Mouse (Mus musculus): ENCODE results near the gene Vwa1. TPM values are rescaled to one million over a fixed set of nuclear protein-coding genes. Genes with fewer than 3 reads are reported as not detected.

Gene Vwa1
- polyA plus RNA-seq, 1 experiment from 2014 or later, result 14.6 TPM

GRCm38 (mm10) chr4:155739152-155739551 lies 35.3 kb downstream of the Vwa1 start:
- Histone ChIP-seq H3K36me3 (peaks cover 66% of the 10 kb centered on the region), H3K9ac (replicated peaks) (peak overlapping the region; percentile 31; the same call in 1 of the 2 replicates), H3K4me1 (peaks cover 17% of the 10 kb centered on the region), H3K27ac (replicated peaks) (no peak overlapping the region), H3K27me3 (no peaks in the 10 kb centered on the region), H3K9me3 (no peaks in the 10 kb centered on the region), H3K4me2 (replicated peaks) (no peak overlapping the region), H3K4me3 (no peak overlapping the region)
- WGBS, result 87% methylated on average over 6 of the region's 6 CpGs
- no peak for ATAC-seq (ENCODE audit: low FRiP score, low read depth)

DNA sequence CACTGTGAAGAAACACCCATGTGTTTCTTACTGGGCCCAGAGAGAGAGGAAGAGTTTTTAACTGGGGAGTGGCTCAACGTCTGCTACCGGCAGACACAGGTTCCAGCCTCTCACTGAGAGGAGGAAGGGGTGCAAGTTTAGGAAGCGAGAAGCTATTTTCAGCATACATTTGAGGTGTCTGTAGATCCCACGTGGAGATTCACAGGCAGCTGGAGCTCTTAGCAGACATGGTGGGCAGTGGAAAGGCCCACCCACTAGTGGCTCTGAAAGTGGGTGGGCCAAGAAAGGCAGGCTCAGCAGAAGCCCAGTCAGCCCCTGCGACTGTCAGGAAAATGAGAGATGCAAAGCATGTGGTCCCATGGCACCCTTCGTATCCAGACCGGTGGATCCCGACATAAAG lies 36.2 kb downstream of the Vwa1 start:
- H3K36me3 ChIP-seq, result peaks cover 57% of the 10 kb centered on the region
- no peak overlapping the region for H3K27ac ChIP-seq (replicated peaks)

DNA sequence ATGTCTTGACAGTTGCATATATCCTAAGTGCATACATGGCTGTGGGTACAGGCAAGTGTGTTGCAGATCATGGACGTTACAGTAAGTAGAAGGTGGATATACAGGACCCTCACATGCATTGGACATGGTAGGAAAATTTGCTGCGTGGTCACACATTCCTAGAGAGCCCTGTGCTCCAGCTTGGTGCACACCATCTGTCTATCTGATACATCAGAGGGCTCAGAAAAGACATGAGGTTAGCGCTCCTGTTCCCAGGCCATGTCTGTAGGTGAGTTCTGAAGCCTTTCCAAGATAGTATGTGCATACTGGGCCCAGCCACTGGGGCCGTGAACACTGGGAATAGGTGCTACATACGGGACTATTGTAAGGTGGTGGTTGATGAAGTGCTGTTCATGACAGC lies 38.1 kb downstream of the Vwa1 start:
- peak overlapping the region; percentile 89 for H3K4me3 ChIP-seq

More for the DNA sequence above, 36.2 kb downstream of the Vwa1 start:
- H3K27me3 ChIP-seq, result no peaks in the 10 kb centered on the region
- 75% methylated on average over 8 of the region's 8 CpGs for WGBS
- H3K9me3 ChIP-seq, result no peaks in the 10 kb centered on the region
- no peak for ATAC-seq (ENCODE audit: low FRiP score, low read depth)
- no peak overlapping the region for H3K4me3 ChIP-seq
- H3K4me1 ChIP-seq, result peaks cover 24% of the 10 kb centered on the region
- no peak overlapping the region for H3K9ac ChIP-seq (replicated peaks)
- no peak overlapping the region for H3K4me2 ChIP-seq (replicated peaks)

DNA sequence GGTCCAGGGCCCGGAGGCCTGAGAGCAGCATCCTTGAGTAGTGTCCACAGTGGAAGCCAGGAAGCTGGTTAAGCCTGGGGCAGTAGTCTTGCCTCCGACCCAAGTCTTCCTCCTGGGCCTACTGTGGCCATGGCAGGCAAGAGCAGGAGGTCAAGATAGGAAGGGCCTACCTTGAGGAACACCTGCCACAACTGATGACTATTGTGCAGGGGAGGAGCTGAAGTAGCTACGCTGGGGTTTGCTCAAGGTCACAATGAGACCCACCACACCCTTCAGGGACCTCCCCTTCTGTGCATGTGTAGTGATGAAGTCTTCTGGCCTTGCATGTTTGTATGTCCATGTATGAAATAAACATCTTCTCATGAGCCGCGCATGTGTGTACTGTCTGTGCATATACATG lies 38.7 kb downstream of the Vwa1 start:
- Histone ChIP-seq H3K9me3 (no peaks in the 10 kb centered on the region), H3K4me1 (peaks cover 24% of the 10 kb centered on the region), H3K9ac (replicated peaks) (peak overlapping the region; percentile 91), H3K4me3 (peak overlapping the region; percentile 89), H3K36me3 (peaks cover 46% of the 10 kb centered on the region), H3K4me2 (replicated peaks) (peak overlapping the region; percentile 95), H3K27me3 (no peaks in the 10 kb centered on the region), H3K27ac (replicated peaks) (peak overlapping the region; percentile 94)
- no peak for ATAC-seq (ENCODE audit: low FRiP score, low read depth)
- WGBS, result 69% methylated on average over 5 of the region's 5 CpGs

More for the DNA sequence above, 38.1 kb downstream of the Vwa1 start:
- ATAC-seq (ENCODE audit: low FRiP score, low read depth), result no peak
- no peaks in the 10 kb centered on the region for H3K9me3 ChIP-seq
- no peaks in the 10 kb centered on the region for H3K27me3 ChIP-seq
- H3K9ac ChIP-seq (replicated peaks), result no peak overlapping the region
- H3K36me3 ChIP-seq, result peaks cover 50% of the 10 kb centered on the region
- H3K4me2 ChIP-seq (replicated peaks), result peak overlapping the region; percentile 95
- peaks cover 24% of the 10 kb centered on the region for H3K4me1 ChIP-seq
- no peak overlapping the region for H3K27ac ChIP-seq (replicated peaks)
- 95% methylated on average over 5 of the region's 5 CpGs for WGBS

- under 1% methylated on average over 36 of the region's 79 CpGs for WGBS
- peaks cover 24% of the 10 kb centered on the region for H3K4me1 ChIP-seq
- peak overlapping the region; percentile 95 for H3K4me2 ChIP-seq (replicated peaks)
- ATAC-seq (ENCODE audit: low FRiP score, low read depth), result peak; percentile 69
- peak overlapping the region; percentile 91 for H3K9ac ChIP-seq (replicated peaks)
- peak overlapping the region; percentile 89 for H3K4me3 ChIP-seq
- peaks cover 40% of the 10 kb centered on the region for H3K36me3 ChIP-seq
- H3K27me3 ChIP-seq, result no peaks in the 10 kb centered on the region
- no peaks in the 10 kb centered on the region for H3K9me3 ChIP-seq
- H3K27ac ChIP-seq (replicated peaks), result peak overlapping the region; percentile 94
Measured at GRCm38 (mm10) chr4:155734951-155735702, 39.4 kb downstream of the Vwa1 start.

- Histone ChIP-seq H3K4me1 (peaks cover 24% of the 10 kb centered on the region), H3K4me3 (peak within 1 kb of the TSS; percentile 89), H3K9ac (replicated peaks) (peak within 1 kb of the TSS; percentile 91), H3K4me2 (replicated peaks) (peak within 1 kb of the TSS; percentile 95), H3K9me3 (no peaks in the 10 kb centered on the region), H3K27me3 (no peaks in the 10 kb centered on the region), H3K27ac (replicated peaks) (peak within 1 kb of the TSS; percentile 94), H3K36me3 (peaks cover 33% of the 10 kb centered on the region)
- ATAC-seq (ENCODE audit: low FRiP score, low read depth), result peak; percentile 95
- WGBS, result under 1% methylated on average over 35 of the region's 35 CpGs
Measured at GRCm38 (mm10) chr4:155734350-155734941, 40.1 kb downstream of the Vwa1 start, which contains the start of gene Tmem240. TSS of gene Tmem240 (plus strand) at chr4:155734800.

GRCm38 (mm10) chr4:155733267-155733666 lies 41.2 kb downstream of the Vwa1 start:
- 86% methylated on average over 10 of the region's 10 CpGs for WGBS
- Histone ChIP-seq H3K9ac (replicated peaks) (no peak overlapping the region), H3K27me3 (no peaks in the 10 kb centered on the region), H3K4me3 (no peak overlapping the region), H3K9me3 (no peaks in the 10 kb centered on the region), H3K4me2 (replicated peaks) (no peak overlapping the region), H3K4me1 (peaks cover 24% of the 10 kb centered on the region), H3K36me3 (peaks cover 29% of the 10 kb centered on the region), H3K27ac (replicated peaks) (no peak overlapping the region)
- no peak for ATAC-seq (ENCODE audit: low FRiP score, low read depth)

- no peaks in the 10 kb centered on the region for H3K9me3 ChIP-seq
Measured at GRCm38 (mm10) chr4:155727993-155728392, 46.5 kb downstream of the Vwa1 start.

DNA sequence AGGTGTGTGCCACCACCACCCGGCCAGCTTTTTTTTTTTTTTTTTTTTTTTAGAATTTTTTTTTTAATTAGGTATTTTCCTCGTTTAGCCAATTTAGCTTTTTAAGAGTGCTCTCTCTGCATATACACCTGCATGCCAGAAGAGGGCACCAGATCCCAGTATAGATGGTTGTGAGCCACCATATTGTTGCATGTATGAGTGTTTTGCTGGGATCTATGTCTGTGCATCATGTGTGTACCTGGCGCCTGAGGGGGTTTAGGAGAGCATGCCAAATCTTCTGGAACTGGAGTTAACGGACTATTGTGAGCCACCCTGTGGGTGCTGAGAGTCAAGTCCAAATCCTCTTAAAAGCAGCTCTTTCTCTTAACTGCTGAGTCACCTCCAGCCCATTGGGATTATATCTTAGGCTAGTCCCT lies 52.8 kb downstream of the Vwa1 start:
- Histone ChIP-seq H3K9ac (replicated peaks) (no peak overlapping the region), H3K4me1 (no peaks in the 10 kb centered on the region), H3K27me3 (no peaks in the 10 kb centered on the region), H3K4me2 (replicated peaks) (no peak overlapping the region), H3K27ac (replicated peaks) (no peak overlapping the region), H3K4me3 (no peak overlapping the region), H3K9me3 (no peaks in the 10 kb centered on the region), H3K36me3 (peaks cover 12% of the 10 kb centered on the region)
- ATAC-seq (ENCODE audit: low FRiP score, low read depth), result no peak
- WGBS, result 66% methylated on average over 4 of the region's 4 CpGs

More at GRCm38 (mm10) chr4:155727993-155728392, 46.5 kb downstream of the Vwa1 start:
- Histone ChIP-seq H3K4me2 (replicated peaks) (no peak overlapping the region), H3K9ac (replicated peaks) (no peak overlapping the region), H3K4me1 (no peaks in the 10 kb centered on the region; the same call in 1 of the 2 replicates), H3K27ac (replicated peaks) (peak overlapping the region; percentile 50; the same call in 1 of the 2 replicates), H3K36me3 (peaks cover 14% of the 10 kb centered on the region), H3K4me3 (no peak overlapping the region), H3K27me3 (no peaks in the 10 kb centered on the region)
- 68% methylated on average over 2 of the region's 2 CpGs for WGBS
- no peak for ATAC-seq (ENCODE audit: low FRiP score, low read depth)

Small RNA genes lying within 50 kb of the gene (microRNA-seq; reads per million reads assigned to microRNA genes)
- not detected for gene Gm27743

Other genes with a start within 250 kb of the Vwa1 start
- gene Nadk, start 212.3 kb downstream of the Vwa1 start, polyA plus RNA-seq (2016; fragmentation: Nextera tagmentation; extraction: Ambion mirVana), result 92.5 and 96.6 TPM in 2 replicates
- 15.4 and 17.1 TPM in 2 replicates for gene Slc35e2, start 173.3 kb downstream of the Vwa1 start, polyA plus RNA-seq (2016; fragmentation: Nextera tagmentation; extraction: Ambion mirVana)
- 84.0 and 84.9 TPM in 2 replicates for gene Cdk11b, start 149.8 kb downstream of the Vwa1 start, polyA plus RNA-seq (2016; fragmentation: Nextera tagmentation; extraction: Ambion mirVana)
- not detected in 2 replicates for gene Gm10563, start 129.3 kb downstream of the Vwa1 start, polyA plus RNA-seq (2016; fragmentation: Nextera tagmentation; extraction: Ambion mirVana)
- gene Mmp23, start 121.3 kb downstream of the Vwa1 start, polyA plus RNA-seq (2016; fragmentation: Nextera tagmentation; extraction: Ambion mirVana), result 4.4 and 5.7 TPM in 2 replicates
- gene Mib2, start 105.5 kb downstream of the Vwa1 start, polyA plus RNA-seq (2016; fragmentation: Nextera tagmentation; extraction: Ambion mirVana), result 32.7 and 35.0 TPM in 2 replicates
- 5.7 and 7.0 TPM in 2 replicates for gene Fndc10, start 80.4 kb downstream of the Vwa1 start, polyA plus RNA-seq (2016; fragmentation: Nextera tagmentation; extraction: Ambion mirVana)
- 140 TPM in 2 replicates for gene Ssu72, start 69.9 kb downstream of the Vwa1 start, polyA plus RNA-seq (2016; fragmentation: Nextera tagmentation; extraction: Ambion mirVana)
- gene Tmem240, start 39.9 kb downstream of the Vwa1 start, polyA plus RNA-seq (2016; fragmentation: Nextera tagmentation; extraction: Ambion mirVana), result 4.2 and 4.7 TPM in 2 replicates
- 87.1 and 97.3 TPM in 2 replicates for gene Atad3a, start 13.6 kb downstream of the Vwa1 start, polyA plus RNA-seq (2016; fragmentation: Nextera tagmentation; extraction: Ambion mirVana)
- gene Tmem88b, start 11.2 kb upstream of the Vwa1 start, polyA plus RNA-seq (2016; fragmentation: Nextera tagmentation; extraction: Ambion mirVana), result 0.38 and 0.63 TPM in 2 replicates
- not detected in 2 replicates for gene Ankrd65, start 15.7 kb upstream of the Vwa1 start, polyA plus RNA-seq (2016; fragmentation: Nextera tagmentation; extraction: Ambion mirVana)
- gene Mrpl20, start 28.2 kb upstream of the Vwa1 start, polyA plus RNA-seq (2016; fragmentation: Nextera tagmentation; extraction: Ambion mirVana), result 207 and 220 TPM in 2 replicates
- 206 and 218 TPM in 2 replicates for gene Ccnl2, start 37.8 kb upstream of the Vwa1 start, polyA plus RNA-seq (2016; fragmentation: Nextera tagmentation; extraction: Ambion mirVana)
- 130 and 136 TPM in 2 replicates for gene Aurkaip1, start 56.6 kb upstream of the Vwa1 start, polyA plus RNA-seq (2016; fragmentation: Nextera tagmentation; extraction: Ambion mirVana)
- 31.9 and 36.0 TPM in 2 replicates for gene Mxra8, start 65.0 kb upstream of the Vwa1 start, polyA plus RNA-seq (2016; fragmentation: Nextera tagmentation; extraction: Ambion mirVana)
- 8.4 and 9.8 TPM in 2 replicates for gene Dvl1, start 72.7 kb upstream of the Vwa1 start, polyA plus RNA-seq (2016; fragmentation: Nextera tagmentation; extraction: Ambion mirVana)
- 0.51 and 0.57 TPM in 2 replicates for gene Tas1r3, start 88.7 kb upstream of the Vwa1 start, polyA plus RNA-seq (2016; fragmentation: Nextera tagmentation; extraction: Ambion mirVana)
- 21.7 and 23.5 TPM in 2 replicates for gene Cptp, start 94.7 kb upstream of the Vwa1 start, polyA plus RNA-seq (2016; fragmentation: Nextera tagmentation; extraction: Ambion mirVana)
- 88.3 and 95.4 TPM in 2 replicates for gene Ints11, start 94.8 kb upstream of the Vwa1 start, polyA plus RNA-seq (2016; fragmentation: Nextera tagmentation; extraction: Ambion mirVana)
- 47.7 and 51.9 TPM in 2 replicates for gene Pusl1, start 117.1 kb upstream of the Vwa1 start, polyA plus RNA-seq (2016; fragmentation: Nextera tagmentation; extraction: Ambion mirVana)
- gene Acap3, start 117.1 kb upstream of the Vwa1 start, polyA plus RNA-seq (2016; fragmentation: Nextera tagmentation; extraction: Ambion mirVana), result 54.6 and 61.2 TPM in 2 replicates
- gene Ube2j2, start 169.1 kb upstream of the Vwa1 start, polyA plus RNA-seq (2016; fragmentation: Nextera tagmentation; extraction: Ambion mirVana), result 159 and 161 TPM in 2 replicates
- 16.0 and 18.1 TPM in 2 replicates for gene C1qtnf12, start 187.6 kb upstream of the Vwa1 start, polyA plus RNA-seq (2016; fragmentation: Nextera tagmentation; extraction: Ambion mirVana)
- gene B3galt6, start 218.0 kb upstream of the Vwa1 start, polyA plus RNA-seq (2016; fragmentation: Nextera tagmentation; extraction: Ambion mirVana), result 19.1 and 23.0 TPM in 2 replicates
- 120 and 130 TPM in 2 replicates for gene Sdf4, start 218.2 kb upstream of the Vwa1 start, polyA plus RNA-seq (2016; fragmentation: Nextera tagmentation; extraction: Ambion mirVana)
- 0.52 and 0.77 TPM in 2 replicates for gene Tnfrsf4, start 239.1 kb upstream of the Vwa1 start, polyA plus RNA-seq (2016; fragmentation: Nextera tagmentation; extraction: Ambion mirVana)

All from midbrain, embryonic 12.5 days (tissue).